Mouse (Mus musculus): Measurements from ENCODE around the gene Lca5l. TPM values are rescaled to one million over a fixed set of nuclear protein-coding genes. Genes with fewer than 3 reads are reported as not detected.
A peak's percentile ranks its signal among the peaks of the same experiment; 100 is the strongest.
"Not testable (repeated sequence)": the region's sequence is repeated elsewhere in the genome, so short reads cannot be mapped to it uniquely, and the experiment has no call there.

The Lca5l gene
- polyA plus RNA-seq, 1 experiment from 2014 or later, result 1.2 TPM

GRCm38 (mm10) chr16:96149311-96149710, 42.8 kb downstream of the Lca5l start:
- Histone ChIP-seq H3K4me3 (ENCODE audit: low read depth, low read length) (no peak overlapping the region), H3K9ac (ENCODE audit: low read length) (no peak overlapping the region), H3K9me3 (ENCODE audit: control insufficient read depth, low read length) (no peaks in the 10 kb centered on the region), H3K4me2 (ENCODE audit: low read depth, low read length, severe bottlenecking) (no peak overlapping the region), H3K27me3 (ENCODE audit: control insufficient read depth, insufficient read depth, low read length) (no peaks in the 10 kb centered on the region), H3K4me1 (replicated peaks; ENCODE audit: control insufficient read depth, insufficient read depth, low read length) (no peaks in the 10 kb centered on the region; the same call in 1 of the 2 replicates), H3K27ac (ENCODE audit: low read depth, low read length) (no peak overlapping the region), H3K36me3 (ENCODE audit: control insufficient read depth, insufficient read depth, low read length) (no peaks in the 10 kb centered on the region; the same call in 1 of the 2 replicates)
- 82% methylated on average over 9 of the region's 9 CpGs for WGBS
- ATAC-seq (replicated peaks; ENCODE audit: low FRiP score) (no peak), DNase-seq (ENCODE audit: low spot score) (no peak)

- DNase-seq (ENCODE audit: low spot score) (no peak), ATAC-seq (replicated peaks; ENCODE audit: low FRiP score) (no peak)
- no peak overlapping the region for H3K4me2 ChIP-seq (ENCODE audit: low read depth, low read length, severe bottlenecking)
- no peaks in the 10 kb centered on the region for H3K9me3 ChIP-seq (ENCODE audit: control insufficient read depth, low read length)
- no peak overlapping the region for H3K9ac ChIP-seq (ENCODE audit: low read length)
- H3K27ac ChIP-seq (ENCODE audit: low read depth, low read length), result no peak overlapping the region
- WGBS, result 85% methylated on average over 6 of the region's 6 CpGs
- no peaks in the 10 kb centered on the region; the same call in 1 of the 2 replicates for H3K4me1 ChIP-seq (replicated peaks; ENCODE audit: control insufficient read depth, insufficient read depth, low read length)
- no peak overlapping the region for H3K4me3 ChIP-seq (ENCODE audit: low read depth, low read length)
- no peaks in the 10 kb centered on the region; the same call in 1 of the 2 replicates for H3K36me3 ChIP-seq (ENCODE audit: control insufficient read depth, insufficient read depth, low read length)
- H3K27me3 ChIP-seq (ENCODE audit: control insufficient read depth, insufficient read depth, low read length), result no peaks in the 10 kb centered on the region
These were observed 43.2 kb downstream of the Lca5l start for GRCm38 (mm10) chr16:96148834-96149233.

GRCm38 (mm10) chr16:96145814-96146213, 46.3 kb downstream of the Lca5l start:
- Histone ChIP-seq H3K36me3 (ENCODE audit: control insufficient read depth, insufficient read depth, low read length) (no peaks in the 10 kb centered on the region), H3K9me3 (ENCODE audit: control insufficient read depth, low read length) (no peaks in the 10 kb centered on the region), H3K4me3 (ENCODE audit: low read depth, low read length) (peak overlapping the region; percentile 85), H3K9ac (ENCODE audit: low read length) (peak overlapping the region; percentile 77), H3K4me2 (ENCODE audit: low read depth, low read length, severe bottlenecking) (peak overlapping the region; percentile 74), H3K4me1 (replicated peaks; ENCODE audit: control insufficient read depth, insufficient read depth, low read length) (no peaks in the 10 kb centered on the region; the same call in 1 of the 2 replicates), H3K27me3 (ENCODE audit: control insufficient read depth, insufficient read depth, low read length) (no peaks in the 10 kb centered on the region), H3K27ac (ENCODE audit: low read depth, low read length) (peak overlapping the region; percentile 37; the same call in 1 of the 2 replicates)
- DNase-seq (ENCODE audit: low spot score) (no peak), ATAC-seq (replicated peaks; ENCODE audit: low FRiP score) (no peak)
- 0% methylated on average over 5 of the region's 5 CpGs for WGBS

GRCm38 (mm10) chr16:96145110-96145800, 46.8 kb downstream of the Lca5l start, which contains the start of gene Wrb:
TSS of gene Wrb (plus strand) at chr16:96145407.
- DNase-seq (ENCODE audit: low spot score), result peak; percentile 100
- Histone ChIP-seq H3K4me1 (replicated peaks; ENCODE audit: control insufficient read depth, insufficient read depth, low read length) (no peaks in the 10 kb centered on the region; the same call in 1 of the 2 replicates), H3K36me3 (ENCODE audit: control insufficient read depth, insufficient read depth, low read length) (no peaks in the 10 kb centered on the region), H3K27ac (ENCODE audit: low read depth, low read length) (peak within 1 kb of the TSS; percentile 37; the same call in 1 of the 2 replicates), H3K9me3 (ENCODE audit: control insufficient read depth, low read length) (no peaks in the 10 kb centered on the region; the same call in 1 of the 2 replicates), H3K9ac (ENCODE audit: low read length) (peak within 1 kb of the TSS; percentile 77), H3K4me3 (ENCODE audit: low read depth, low read length) (peak within 1 kb of the TSS; percentile 85), H3K4me2 (ENCODE audit: low read depth, low read length, severe bottlenecking) (peak within 1 kb of the TSS; percentile 74), H3K27me3 (ENCODE audit: control insufficient read depth, insufficient read depth, low read length) (no peaks in the 10 kb centered on the region)
- WGBS, result under 1% methylated on average over 68 of the region's 68 CpGs
- ATAC-seq (replicated peaks; ENCODE audit: low FRiP score), result peak; percentile 97

GRCm38 (mm10) chr16:96144748-96145109, 47.3 kb downstream of the Lca5l start:
- H3K27ac ChIP-seq (ENCODE audit: low read depth, low read length); H3K9me3 ChIP-seq (ENCODE audit: control insufficient read depth, low read length); DNase-seq (ENCODE audit: low spot score); H3K27me3 ChIP-seq (ENCODE audit: control insufficient read depth, insufficient read depth, low read length); H3K9ac ChIP-seq (ENCODE audit: low read length); H3K4me1 ChIP-seq (replicated peaks; ENCODE audit: control insufficient read depth, insufficient read depth, low read length); H3K36me3 ChIP-seq (ENCODE audit: control insufficient read depth, insufficient read depth, low read length): not testable (repeated sequence)
- peak overlapping the region; percentile 85; the same call in 1 of the 2 replicates for H3K4me3 ChIP-seq (ENCODE audit: low read depth, low read length)
- WGBS, result 36% methylated on average over 6 of the region's 6 CpGs
- H3K4me2 ChIP-seq (ENCODE audit: low read depth, low read length, severe bottlenecking), result 0 out of 2 replicates have a peak overlapping the region, but pooled peaks have one; percentile 5
- ATAC-seq (replicated peaks; ENCODE audit: low FRiP score), result peak; percentile 37

GRCm38 (mm10) chr16:96128466-96128865, 63.6 kb downstream of the Lca5l start:
- no peaks in the 10 kb centered on the region for H3K9me3 ChIP-seq (ENCODE audit: control insufficient read depth, low read length)
- H3K4me2 ChIP-seq (ENCODE audit: low read depth, low read length, severe bottlenecking), result peak overlapping the region; percentile 86
- H3K27me3 ChIP-seq (ENCODE audit: control insufficient read depth, insufficient read depth, low read length), result no peaks in the 10 kb centered on the region
- peak overlapping the region; percentile 95 for H3K4me3 ChIP-seq (ENCODE audit: low read depth, low read length)
- H3K4me1 ChIP-seq (replicated peaks; ENCODE audit: control insufficient read depth, insufficient read depth, low read length), result peaks cover 6% of the 10 kb centered on the region; the same call in 1 of the 2 replicates
- H3K36me3 ChIP-seq (ENCODE audit: control insufficient read depth, insufficient read depth, low read length), result peaks cover 11% of the 10 kb centered on the region; the same call in 1 of the 2 replicates
- peak; percentile 62 for DNase-seq (ENCODE audit: low spot score)
- peak overlapping the region; percentile 74 for H3K9ac ChIP-seq (ENCODE audit: low read length)
- no peak for ATAC-seq (replicated peaks; ENCODE audit: low FRiP score)
- whole genome bisulfite sequencing, result under 1% methylated on average over 9 of the region's 9 CpGs
- H3K27ac ChIP-seq (ENCODE audit: low read depth, low read length), result peak overlapping the region; percentile 86

GRCm38 (mm10) chr16:96127657-96128344, 64.3 kb downstream of the Lca5l start, which contains the start of gene Hmgn1:
TSS of gene Hmgn1 (minus strand) at chr16:96127729.
- peak within 1 kb of the TSS; percentile 98 for H3K9ac ChIP-seq (ENCODE audit: low read length)
- H3K36me3 ChIP-seq (ENCODE audit: control insufficient read depth, insufficient read depth, low read length), result peaks cover 15% of the 10 kb centered on the region; the same call in 1 of the 2 replicates
- H3K27me3 ChIP-seq (ENCODE audit: control insufficient read depth, insufficient read depth, low read length), result no peaks in the 10 kb centered on the region
- peak within 1 kb of the TSS; percentile 86 for H3K4me2 ChIP-seq (ENCODE audit: low read depth, low read length, severe bottlenecking)
- under 1% methylated on average over 61 of the region's 72 CpGs for WGBS
- H3K9me3 ChIP-seq (ENCODE audit: control insufficient read depth, low read length), result no peaks in the 10 kb centered on the region
- H3K4me1 ChIP-seq (replicated peaks; ENCODE audit: control insufficient read depth, insufficient read depth, low read length), result peaks cover 6% of the 10 kb centered on the region; the same call in 1 of the 2 replicates
- DNase-seq (ENCODE audit: low spot score) (peak; percentile 100), ATAC-seq (replicated peaks; ENCODE audit: low FRiP score) (peak; percentile 97)
- H3K27ac ChIP-seq (ENCODE audit: low read depth, low read length), result peak within 1 kb of the TSS; percentile 94
- H3K4me3 ChIP-seq (ENCODE audit: low read depth, low read length), result peak within 1 kb of the TSS; percentile 95

- Histone ChIP-seq H3K36me3 (ENCODE audit: control insufficient read depth, insufficient read depth, low read length) (peaks cover 15% of the 10 kb centered on the region; the same call in 1 of the 2 replicates), H3K4me1 (replicated peaks; ENCODE audit: control insufficient read depth, insufficient read depth, low read length) (peaks cover 6% of the 10 kb centered on the region; the same call in 1 of the 2 replicates), H3K4me3 (ENCODE audit: low read depth, low read length) (peak overlapping the region; percentile 95), H3K9me3 (ENCODE audit: control insufficient read depth, low read length) (no peaks in the 10 kb centered on the region), H3K4me2 (ENCODE audit: low read depth, low read length, severe bottlenecking) (peak overlapping the region; percentile 86), H3K27ac (ENCODE audit: low read depth, low read length) (peak overlapping the region; percentile 94), H3K27me3 (ENCODE audit: control insufficient read depth, insufficient read depth, low read length) (no peaks in the 10 kb centered on the region), H3K9ac (ENCODE audit: low read length) (peak overlapping the region; percentile 98)
- ATAC-seq (replicated peaks; ENCODE audit: low FRiP score), result peak; percentile 79
- no peak for DNase-seq (ENCODE audit: low spot score)
- 1% methylated on average over 48 of the region's 52 CpGs for WGBS
These were observed 64.8 kb downstream of the Lca5l start for GRCm38 (mm10) chr16:96127288-96127656.

Data from forebrain, embryonic 11.5 days (tissue).